Mouse (Mus musculus) heart, embryonic 11.5 days (tissue): Measurements from ENCODE around the gene Cldn24. TPM values are rescaled to one million over a fixed set of nuclear protein-coding genes. Genes with fewer than 3 reads are reported as not detected.
A peak's percentile ranks its signal among the peaks of the same experiment; 100 is the strongest.
"Not testable (repeated sequence)": the region's sequence is repeated elsewhere in the genome, so short reads cannot be mapped to it uniquely, and the experiment has no call there.

Experiments
- ATAC-seq: fragments of 200-750 bp; cut with Nextera tagmentation; replicated peaks from 2 replicates; pipeline ENCODE4 v1.8.0; 2017; ENCODE audit warnings: moderate library complexity; ENCODE audit not compliant: insufficient number of reproducible peaks, low FRiP score, low TSS enrichment
- H3K27ac ChIP-seq: fragments of 300-500 bp; sonication (generic); 2 replicates; pipeline ENCODE4 v1.5.1; 2014; ENCODE audit warnings: mild to moderate bottlenecking, low read depth, low read length
- H3K27me3 ChIP-seq: fragments of 300-500 bp; sonication (generic); 2 replicates; pipeline ENCODE4 v1.6.1; 2014; ENCODE audit warnings: mild to moderate bottlenecking, low read length, mixed read lengths; ENCODE audit not compliant: control insufficient read depth, insufficient read depth
- H3K36me3 ChIP-seq: fragments of 300-500 bp; sonication (generic); 2 replicates; pipeline ENCODE4 v1.6.1; 2014; ENCODE audit warnings: mild to moderate bottlenecking, low read length, moderate library complexity, mixed read lengths; ENCODE audit not compliant: control insufficient read depth, insufficient read depth
- H3K4me1 ChIP-seq: fragments of 300-500 bp; sonication (generic); 2 replicates; pipeline ENCODE4 v1.6.1; 2014; ENCODE audit warnings: low read length; ENCODE audit not compliant: control insufficient read depth, insufficient read depth
- H3K4me2 ChIP-seq: fragments of 300-500 bp; sonication (generic); 2 replicates; pipeline ENCODE4 v1.6.1; 2014; ENCODE audit warnings: mild to moderate bottlenecking, moderate library complexity
- H3K4me3 ChIP-seq: fragments of 300-500 bp; sonication (generic); 2 replicates; pipeline ENCODE4 v1.5.1; 2014; ENCODE audit warnings: low read depth, low read length
- H3K9ac ChIP-seq: fragments of 300-500 bp; sonication (generic); 2 replicates; pipeline ENCODE4 v1.6.1; 2014; ENCODE audit warnings: mild to moderate bottlenecking, low read depth, low read length, moderate library complexity
- H3K9me3 ChIP-seq: fragments of 300-500 bp; sonication (generic); replicated peaks from 2 replicates; pipeline ENCODE4 v1.6.1; 2016; ENCODE audit warnings: low read length; ENCODE audit not compliant: control insufficient read depth
- WGBS: fragments of 180-500 bp; shearing (Covaris S2); extraction: QIAGEN DNeasy Blood & Tissue Kit; methylation state at CpG from one replicate; pipeline ENCODE4 v1.1.7; 2014; ENCODE audit not compliant: insufficient replicate concordance; 5-methylcytosine and 5-hydroxymethylcytosine counted together
- polyA plus RNA-seq: library from polyadenylated mRNA; unstranded; fragments of >200 nt; fragmentation: Nextera tagmentation; extraction: Ambion mirVana; gene quantifications from 2 replicates; pipeline ENCODE4 v1.2.1, GENCODE M21; 2014

Gene Cldn24
- polyA plus RNA-seq, 1 experiment from 2014 or later, result not detected

- Histone ChIP-seq H3K4me1 (peaks cover 10% of the 10 kb centered on the region), H3K9ac (no peak overlapping the region), H3K27ac (no peak overlapping the region), H3K36me3 (no peaks in the 10 kb centered on the region), H3K27me3 (no peaks in the 10 kb centered on the region), H3K9me3 (no peaks in the 10 kb centered on the region), H3K4me2 (no peak overlapping the region), H3K4me3 (no peak overlapping the region)
- ATAC-seq, result no peak
- 82% methylated on average over 20 of the region's 20 CpGs for WGBS
These were observed 800 bp upstream of the Cldn24 start for GRCm38 (mm10) chr8:47820914-47821772.

GRCm38 (mm10) chr8:47822541-47822940 is 598 bp downstream of the Cldn24 start:
- not testable (repeated sequence) for H3K4me3 ChIP-seq, ATAC-seq, H3K9me3 ChIP-seq, H3K27me3 ChIP-seq, H3K4me2 ChIP-seq, H3K36me3 ChIP-seq, H3K27ac ChIP-seq, H3K9ac ChIP-seq
- H3K4me1 ChIP-seq, result peaks cover 10% of the 10 kb centered on the region
- 76% methylated on average over 7 of the region's 9 CpGs for WGBS

GRCm38 (mm10) chr8:47823777-47824176 is 1.8 kb downstream of the Cldn24 start:
- Histone ChIP-seq H3K9ac (no peak overlapping the region), H3K4me2 (no peak overlapping the region), H3K27ac (no peak overlapping the region), H3K4me1 (peaks cover 10% of the 10 kb centered on the region), H3K36me3 (peaks cover 5% of the 10 kb centered on the region), H3K9me3 (no peaks in the 10 kb centered on the region), H3K4me3 (no peak overlapping the region), H3K27me3 (no peaks in the 10 kb centered on the region)
- no peak for ATAC-seq
- 75% methylated on average over 10 of the region's 10 CpGs for WGBS

- Histone ChIP-seq H3K4me1 (peaks cover 10% of the 10 kb centered on the region), H3K4me3 (no peak within 1 kb of the TSS), H3K27me3 (no peaks in the 10 kb centered on the region), H3K9ac (no peak within 1 kb of the TSS), H3K4me2 (no peak within 1 kb of the TSS), H3K27ac (no peak within 1 kb of the TSS), H3K36me3 (peaks cover 6% of the 10 kb centered on the region), H3K9me3 (no peaks in the 10 kb centered on the region)
- 72% methylated on average over 13 of the region's 13 CpGs for WGBS
- no peak for ATAC-seq
These were observed 2.2 kb downstream of the Cldn24 start, which contains the start of gene Cldn22 for GRCm38 (mm10) chr8:47824182-47824581. Cldn22 (plus strand) TSS chr8:47824482.

GRCm38 (mm10) chr8:47825596-47825995 is 3.7 kb downstream of the Cldn24 start:
- ATAC-seq, result no peak
- H3K27ac ChIP-seq, result no peak overlapping the region
- H3K4me2 ChIP-seq, result no peak overlapping the region
- no peak overlapping the region for H3K4me3 ChIP-seq
- no peaks in the 10 kb centered on the region for H3K27me3 ChIP-seq
- no peaks in the 10 kb centered on the region for H3K9me3 ChIP-seq
- WGBS, result 40% methylated on average over 5 of the region's 5 CpGs
- peaks cover 10% of the 10 kb centered on the region for H3K4me1 ChIP-seq
- H3K36me3 ChIP-seq, result peaks cover 11% of the 10 kb centered on the region
- H3K9ac ChIP-seq, result no peak overlapping the region

- Histone ChIP-seq H3K9ac (no peak overlapping the region), H3K4me3 (no peak overlapping the region), H3K9me3 (no peaks in the 10 kb centered on the region), H3K27ac (no peak overlapping the region), H3K4me1 (peaks cover 7% of the 10 kb centered on the region; the same call in 1 of the 2 replicates), H3K27me3 (no peaks in the 10 kb centered on the region), H3K4me2 (no peak overlapping the region), H3K36me3 (peaks cover 19% of the 10 kb centered on the region)
- ATAC-seq, result no peak
- WGBS, result 81% methylated on average over 9 of the region's 9 CpGs
These were observed 5.0 kb downstream of the Cldn24 start for GRCm38 (mm10) chr8:47826911-47827310.

GRCm38 (mm10) chr8:47832616-47833015 is 10.7 kb downstream of the Cldn24 start:
- H3K9me3 ChIP-seq, result no peaks in the 10 kb centered on the region

GRCm38 (mm10) chr8:47833944-47834343 is 12.0 kb downstream of the Cldn24 start:
- 65% methylated on average over 1 of the region's 1 CpGs for WGBS
- peaks cover 16% of the 10 kb centered on the region for H3K36me3 ChIP-seq
- H3K4me2 ChIP-seq, result no peak overlapping the region
- H3K27ac ChIP-seq, result no peak overlapping the region
- no peaks in the 10 kb centered on the region for H3K4me1 ChIP-seq
- ATAC-seq, result no peak
- H3K27me3 ChIP-seq, result no peaks in the 10 kb centered on the region
- H3K4me3 ChIP-seq, result no peak overlapping the region
- H3K9me3 ChIP-seq, result no peaks in the 10 kb centered on the region
- H3K9ac ChIP-seq, result no peak overlapping the region

More at GRCm38 (mm10) chr8:47832616-47833015, 10.7 kb downstream of the Cldn24 start:
- Histone ChIP-seq H3K4me2 (no peak overlapping the region), H3K9ac (no peak overlapping the region), H3K4me1 (no peaks in the 10 kb centered on the region), H3K4me3 (no peak overlapping the region), H3K27ac (no peak overlapping the region), H3K36me3 (peaks cover 21% of the 10 kb centered on the region), H3K27me3 (no peaks in the 10 kb centered on the region)
- WGBS, result 81% methylated on average over 6 of the region's 6 CpGs
- ATAC-seq, result no peak

GRCm38 (mm10) chr8:47843063-47843462 is 21.1 kb downstream of the Cldn24 start:
- 77% methylated on average over 7 of the region's 7 CpGs for WGBS
- 0 out of 2 replicates have a peak overlapping the region, but pooled peaks have one; percentile 15 for H3K27ac ChIP-seq
- peaks cover 33% of the 10 kb centered on the region for H3K36me3 ChIP-seq
- no peak overlapping the region for H3K4me2 ChIP-seq
- H3K27me3 ChIP-seq, result no peaks in the 10 kb centered on the region
- H3K4me3 ChIP-seq, result no peak overlapping the region
- ATAC-seq, result no peak
- no peaks in the 10 kb centered on the region for H3K9me3 ChIP-seq
- H3K4me1 ChIP-seq, result no peaks in the 10 kb centered on the region
- no peak overlapping the region for H3K9ac ChIP-seq
